Mouse (Mus musculus) thymus, adult 18-20 months (tissue): ENCODE data around the gene Gm11937.
A peak's percentile ranks its signal among the peaks of the same experiment; 100 is the strongest.

Experiments used
- DNase-seq, 2 experiments: peaks; one replicate each; pipeline ENCODE4 v3.0.0; 2022; ENCODE audit warnings: mixed read lengths in 2 of 2

Gm11937 gene

GRCm38 (mm10) chr11:99581051-99581450 lies 28.9 kb downstream of the Gm11937 start:
- no peak for DNase-seq

GRCm38 (mm10) chr11:99580636-99581035 lies 29.4 kb downstream of the Gm11937 start, which contains the start of gene Krtap1-5:
Krtap1-5 (minus strand) TSS chr11:99581016.
- no peak for DNase-seq

- DNase-seq: peak; percentile 11 to 16
Measured at GRCm38 (mm10) chr11:99574106-99574505, 35.9 kb downstream of the Gm11937 start.

GRCm38 (mm10) chr11:99573164-99573563 lies 36.8 kb downstream of the Gm11937 start:
- no peak for DNase-seq

- DNase-seq: no peak
Measured at GRCm38 (mm10) chr11:99566530-99566929, 43.5 kb downstream of the Gm11937 start, which contains the start of gene Krtap3-1. Krtap3-1 (minus strand) TSS chr11:99566630.

- no peak for DNase-seq
Measured at GRCm38 (mm10) chr11:99562580-99562979, 47.4 kb downstream of the Gm11937 start.
